Mouse (Mus musculus): ENCODE measurements around the gene Atg9b. TPM values are rescaled to one million over a fixed set of nuclear protein-coding genes. Genes with fewer than 3 reads are reported as not detected.

Atg9b gene
- polyA plus RNA-seq, 1 experiment from 2014 or later: 0.93 TPM

DNA sequence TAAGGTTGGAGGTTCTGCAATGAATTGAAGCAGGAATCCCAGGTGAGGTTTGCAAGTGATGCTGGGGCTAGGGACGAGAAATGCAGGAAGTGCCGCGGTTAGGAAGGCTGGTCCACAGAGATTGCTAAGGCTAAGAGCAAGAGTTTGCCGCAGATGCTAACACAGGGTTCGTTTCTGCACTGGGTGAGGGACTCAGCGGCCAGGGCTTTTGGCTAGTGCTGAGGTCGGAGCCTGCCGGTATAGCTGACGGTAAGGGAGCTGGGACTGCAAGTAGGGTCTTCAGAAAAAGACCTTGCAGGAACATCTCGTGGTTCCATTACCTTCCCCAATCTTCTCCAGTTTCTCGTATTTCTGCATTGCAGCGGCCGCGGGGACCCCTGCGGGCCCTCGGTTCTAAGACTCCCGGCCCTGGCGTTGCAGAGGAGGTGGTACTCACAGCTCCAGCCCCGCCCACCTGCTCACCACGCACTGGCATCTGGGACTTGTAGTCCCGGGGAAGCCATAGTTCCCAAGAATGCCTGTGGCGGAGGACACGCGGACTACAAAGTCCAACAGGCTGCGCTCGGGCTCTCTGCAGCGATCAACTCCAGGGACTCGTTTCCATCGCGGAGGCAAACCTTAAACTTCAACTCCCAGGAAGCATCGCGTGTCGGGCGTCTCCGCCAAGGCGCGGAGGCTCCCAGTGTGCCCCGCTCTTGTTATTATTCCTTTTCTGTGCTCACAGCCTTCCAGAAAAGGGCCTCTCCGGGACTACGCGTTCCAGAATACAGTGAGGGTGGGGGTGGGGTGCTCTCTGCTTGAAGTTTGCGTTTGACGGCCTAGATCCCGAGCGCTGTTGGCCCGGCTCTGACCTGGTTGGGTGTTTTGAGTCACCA lies 31.4 kb upstream of the Atg9b start, which contains the start of the genes Cdk5 and Slc4a2:
Gene Cdk5 (minus strand): TSS at position 402 of the 875 bp plus-strand sequence.
Gene Slc4a2 (plus strand): TSS at position 709 of the 875 bp plus-strand sequence.
- ATAC-seq: peak; percentile 93
- H3K4me2 ChIP-seq: peak within 1 kb of the TSS; percentile 95
- H3K4me3 ChIP-seq: peak within 1 kb of the TSS; percentile 74
- H3K36me3 ChIP-seq: peaks cover 13% of the 10 kb centered on the region
- H3K9me3 ChIP-seq (replicated peaks): no peaks in the 10 kb centered on the region
- H3K27me3 ChIP-seq (replicated peaks): no peaks in the 10 kb centered on the region; the same call in 1 of the 2 replicates
- under 1% methylated on average over 46 of the region's 46 CpGs for WGBS (ENCODE audit: insufficient replicate concordance)
- H3K9ac ChIP-seq: peak within 1 kb of the TSS; percentile 89
- H3K4me1 ChIP-seq: peaks cover 55% of the 10 kb centered on the region
- peak within 1 kb of the TSS; percentile 95 for H3K27ac ChIP-seq

- Histone ChIP-seq H3K9me3 (replicated peaks) (no peaks in the 10 kb centered on the region), H3K4me2 (no peak overlapping the region), H3K4me1 (peaks cover 36% of the 10 kb centered on the region), H3K27me3 (replicated peaks) (peaks cover 13% of the 10 kb centered on the region), H3K27ac (no peak overlapping the region), H3K9ac (no peak overlapping the region), H3K4me3 (no peak overlapping the region), H3K36me3 (peaks cover 13% of the 10 kb centered on the region)
- WGBS (ENCODE audit: insufficient replicate concordance): 90% methylated on average over 9 of the region's 9 CpGs
- ATAC-seq: no peak
Observed at GRCm38 (mm10) chr5:24420381-24420780, 28.4 kb upstream of the Atg9b start.

DNA sequence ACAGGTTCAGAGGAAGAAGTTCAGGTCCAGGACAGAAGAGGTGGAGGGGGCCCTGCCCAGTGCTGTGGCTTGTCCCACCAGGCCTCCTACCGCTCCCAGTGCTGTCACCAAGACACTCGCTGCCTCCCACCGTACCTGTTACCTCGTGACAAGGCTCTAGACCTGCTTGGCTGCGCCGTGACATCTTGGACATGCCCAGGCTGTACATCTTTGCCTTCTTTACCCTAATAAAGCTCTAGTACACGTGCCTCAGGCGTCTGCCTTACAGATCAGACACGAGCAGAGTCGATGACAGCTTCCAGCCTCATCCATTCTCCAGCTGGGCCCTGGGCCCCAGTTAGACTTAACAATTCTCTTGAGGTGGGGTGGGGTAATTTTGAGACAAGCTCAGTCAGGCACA lies 25.6 kb upstream of the Atg9b start:
- Histone ChIP-seq H3K4me2 (no peak overlapping the region), H3K27me3 (replicated peaks) (peaks cover 41% of the 10 kb centered on the region), H3K4me3 (no peak overlapping the region), H3K9me3 (replicated peaks) (no peaks in the 10 kb centered on the region), H3K4me1 (peaks cover 14% of the 10 kb centered on the region), H3K36me3 (peaks cover 13% of the 10 kb centered on the region), H3K27ac (no peak overlapping the region), H3K9ac (no peak overlapping the region)
- 79% methylated on average over 10 of the region's 10 CpGs for WGBS (ENCODE audit: insufficient replicate concordance)
- ATAC-seq: no peak

DNA sequence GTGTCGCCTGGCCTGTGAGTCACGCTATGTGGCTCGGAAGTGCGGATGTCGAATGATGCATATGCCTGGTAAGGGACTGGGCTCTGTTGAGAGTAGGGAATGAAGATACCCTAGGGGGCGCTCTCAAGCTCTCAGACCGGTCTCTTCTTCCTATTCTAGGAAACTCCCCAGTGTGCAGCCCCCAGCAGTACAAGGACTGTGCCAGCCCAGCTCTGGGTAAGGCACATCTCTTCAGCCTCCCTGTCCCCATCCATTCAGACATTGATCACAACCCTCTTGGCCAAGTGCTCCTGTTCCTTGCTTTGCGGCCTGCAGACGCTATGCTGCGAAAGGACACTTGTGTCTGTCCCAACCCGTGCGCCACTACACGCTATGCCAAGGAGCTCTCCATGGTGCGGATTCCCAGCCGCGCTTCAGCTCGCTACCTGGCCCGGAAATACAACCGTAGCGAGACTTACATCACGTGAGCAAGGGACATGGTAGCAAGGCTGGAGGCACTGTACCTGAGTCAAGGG lies 24.3 kb upstream of the Atg9b start:
- Histone ChIP-seq H3K9me3 (replicated peaks) (no peaks in the 10 kb centered on the region), H3K4me1 (peaks cover 10% of the 10 kb centered on the region; the same call in 1 of the 2 replicates), H3K4me2 (peak overlapping the region; percentile 31; the same call in 1 of the 2 replicates), H3K27ac (no peak overlapping the region), H3K4me3 (no peak overlapping the region), H3K27me3 (replicated peaks) (peaks cover 42% of the 10 kb centered on the region), H3K9ac (no peak overlapping the region), H3K36me3 (peaks cover 13% of the 10 kb centered on the region)
- peak; percentile 63 for ATAC-seq
- 7% methylated on average over 21 of the region's 21 CpGs for WGBS (ENCODE audit: insufficient replicate concordance)

- no peak for ATAC-seq
- no peak overlapping the region for H3K4me2 ChIP-seq
Observed at GRCm38 (mm10) chr5:24413938-24414337, 22.0 kb upstream of the Atg9b start.

DNA sequence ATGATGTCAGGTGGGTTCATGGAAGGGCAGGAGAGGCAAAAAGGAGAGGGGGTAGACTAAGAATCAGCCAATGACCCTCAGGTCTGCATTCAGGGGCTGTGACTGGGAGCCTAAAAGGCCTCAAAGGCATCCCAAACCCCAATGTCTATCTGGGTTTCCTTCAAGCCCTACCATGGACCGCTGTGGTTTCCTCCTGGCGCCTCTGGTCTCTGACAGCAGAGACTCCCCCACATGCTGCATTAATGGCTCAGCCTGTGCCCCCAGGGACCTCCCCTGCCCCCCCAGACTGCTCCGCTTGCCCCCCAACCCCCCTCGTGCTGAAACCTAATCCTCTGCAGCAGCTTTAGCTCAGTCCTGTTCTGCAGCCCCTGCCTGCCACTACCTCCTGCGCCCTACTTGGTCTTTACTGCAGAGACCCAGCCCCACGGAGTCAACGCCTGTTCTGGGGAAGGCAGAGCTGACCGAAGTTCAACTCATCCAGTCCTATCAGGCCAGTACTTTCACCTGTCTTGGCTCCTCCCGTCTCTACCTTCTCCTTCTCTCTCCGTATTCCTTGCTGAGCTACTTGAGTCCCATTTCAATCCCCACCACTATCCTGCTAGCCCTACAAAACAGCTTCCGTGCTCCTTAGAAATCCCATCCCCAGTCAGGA lies 21.2 kb upstream of the Atg9b start, which contains the start of gene Asic3:
Gene Asic3 (plus strand): TSS at position 351 of the 652 bp plus-strand sequence.
- Histone ChIP-seq H3K4me2 (no peak within 1 kb of the TSS), H3K27me3 (replicated peaks) (peaks cover 42% of the 10 kb centered on the region), H3K27ac (no peak within 1 kb of the TSS), H3K9me3 (replicated peaks) (no peaks in the 10 kb centered on the region), H3K36me3 (peaks cover 9% of the 10 kb centered on the region; the same call in 1 of the 2 replicates), H3K4me3 (no peak within 1 kb of the TSS), H3K9ac (no peak within 1 kb of the TSS), H3K4me1 (peaks cover 10% of the 10 kb centered on the region; the same call in 1 of the 2 replicates)
- no peak for ATAC-seq
- WGBS (ENCODE audit: insufficient replicate concordance): 36% methylated on average over 11 of the region's 11 CpGs

More at GRCm38 (mm10) chr5:24413938-24414337, 22.0 kb upstream of the Atg9b start:
- WGBS (ENCODE audit: insufficient replicate concordance): 73% methylated on average over 13 of the region's 13 CpGs
- Histone ChIP-seq H3K4me1 (peaks cover 10% of the 10 kb centered on the region; the same call in 1 of the 2 replicates), H3K9ac (no peak overlapping the region), H3K36me3 (peaks cover 5% of the 10 kb centered on the region; the same call in 1 of the 2 replicates), H3K27me3 (replicated peaks) (peaks cover 42% of the 10 kb centered on the region), H3K27ac (no peak overlapping the region), H3K4me3 (no peak overlapping the region), H3K9me3 (replicated peaks) (no peaks in the 10 kb centered on the region)

DNA sequence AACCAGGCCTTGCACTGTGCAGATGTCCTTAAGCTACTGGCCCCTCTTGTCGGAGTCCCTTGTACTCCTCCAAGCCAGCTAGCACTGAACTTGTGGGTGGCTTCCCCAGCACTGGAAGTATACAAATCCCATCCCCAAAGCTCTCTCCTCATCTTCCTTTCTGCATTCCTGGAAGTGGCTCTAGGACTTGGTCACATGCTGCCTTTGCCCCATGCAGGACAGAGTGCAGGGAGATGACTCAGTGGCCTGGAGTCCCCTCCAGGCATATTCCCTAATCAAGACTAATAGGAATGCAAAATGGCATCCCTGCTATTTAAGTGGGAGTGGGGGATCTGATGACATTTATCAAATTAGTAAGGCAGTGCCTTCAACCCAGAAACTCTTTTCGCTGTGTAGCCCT lies 20.1 kb upstream of the Atg9b start:
- Histone ChIP-seq H3K36me3 (peaks cover 19% of the 10 kb centered on the region; the same call in 1 of the 2 replicates), H3K9ac (no peak overlapping the region), H3K27ac (no peak overlapping the region), H3K4me3 (no peak overlapping the region), H3K9me3 (replicated peaks) (no peaks in the 10 kb centered on the region), H3K4me2 (no peak overlapping the region), H3K27me3 (replicated peaks) (peaks cover 42% of the 10 kb centered on the region), H3K4me1 (peaks cover 10% of the 10 kb centered on the region; the same call in 1 of the 2 replicates)
- no peak for ATAC-seq
- WGBS (ENCODE audit: insufficient replicate concordance): 67% methylated on average over 2 of the region's 2 CpGs

DNA sequence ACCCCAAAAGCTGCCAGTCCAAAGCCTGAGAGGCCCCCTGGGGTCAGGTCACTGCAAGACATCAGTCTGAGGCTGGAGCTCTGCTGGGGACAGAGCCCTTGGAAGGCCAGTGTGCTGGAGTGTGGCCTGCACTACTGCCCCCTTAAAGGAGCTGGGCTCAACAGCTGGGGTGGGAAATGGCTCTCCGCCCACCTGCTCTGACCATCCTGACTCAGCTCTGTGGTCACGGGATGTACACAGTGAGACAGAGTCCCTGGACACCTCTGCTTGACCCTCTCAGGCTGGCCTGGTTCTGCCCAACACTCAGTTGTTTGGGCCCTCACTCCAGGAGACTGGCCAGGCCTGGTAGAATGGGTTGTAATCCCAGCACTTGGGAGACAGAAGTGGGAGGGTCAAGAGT lies 17.5 kb upstream of the Atg9b start:
- 65% methylated on average over 2 of the region's 2 CpGs for WGBS (ENCODE audit: insufficient replicate concordance)
- Histone ChIP-seq H3K9me3 (replicated peaks) (no peaks in the 10 kb centered on the region), H3K27me3 (replicated peaks) (peaks cover 20% of the 10 kb centered on the region), H3K27ac (no peak overlapping the region), H3K4me1 (peaks cover 14% of the 10 kb centered on the region), H3K9ac (no peak overlapping the region), H3K4me3 (no peak overlapping the region), H3K36me3 (peaks cover 37% of the 10 kb centered on the region), H3K4me2 (no peak overlapping the region)
- no peak for ATAC-seq

DNA sequence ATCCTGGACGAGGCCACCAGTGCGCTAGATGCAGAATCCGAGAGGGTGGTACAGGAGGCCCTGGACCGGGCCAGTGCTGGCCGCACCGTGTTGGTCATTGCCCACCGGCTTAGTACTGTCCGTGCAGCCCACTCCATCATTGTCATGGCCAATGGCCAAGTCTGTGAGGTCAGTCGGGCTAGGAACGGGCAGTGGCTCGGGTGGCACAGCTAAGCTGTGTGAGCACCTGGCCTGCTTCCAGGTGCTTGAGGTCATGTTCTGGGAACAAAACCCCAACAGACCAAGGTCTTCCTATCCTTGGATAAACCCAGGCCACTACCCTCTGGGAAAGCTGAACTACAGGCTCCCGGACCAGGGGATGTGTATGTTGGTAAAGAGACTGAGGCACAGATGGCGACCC lies 16.7 kb upstream of the Atg9b start:
- Histone ChIP-seq H3K27me3 (replicated peaks) (peaks cover 12% of the 10 kb centered on the region), H3K36me3 (peaks cover 37% of the 10 kb centered on the region), H3K9me3 (replicated peaks) (no peaks in the 10 kb centered on the region), H3K9ac (no peak overlapping the region), H3K4me1 (peaks cover 21% of the 10 kb centered on the region), H3K4me2 (no peak overlapping the region), H3K4me3 (no peak overlapping the region), H3K27ac (no peak overlapping the region)
- WGBS (ENCODE audit: insufficient replicate concordance): 82% methylated on average over 13 of the region's 13 CpGs
- ATAC-seq: no peak

DNA sequence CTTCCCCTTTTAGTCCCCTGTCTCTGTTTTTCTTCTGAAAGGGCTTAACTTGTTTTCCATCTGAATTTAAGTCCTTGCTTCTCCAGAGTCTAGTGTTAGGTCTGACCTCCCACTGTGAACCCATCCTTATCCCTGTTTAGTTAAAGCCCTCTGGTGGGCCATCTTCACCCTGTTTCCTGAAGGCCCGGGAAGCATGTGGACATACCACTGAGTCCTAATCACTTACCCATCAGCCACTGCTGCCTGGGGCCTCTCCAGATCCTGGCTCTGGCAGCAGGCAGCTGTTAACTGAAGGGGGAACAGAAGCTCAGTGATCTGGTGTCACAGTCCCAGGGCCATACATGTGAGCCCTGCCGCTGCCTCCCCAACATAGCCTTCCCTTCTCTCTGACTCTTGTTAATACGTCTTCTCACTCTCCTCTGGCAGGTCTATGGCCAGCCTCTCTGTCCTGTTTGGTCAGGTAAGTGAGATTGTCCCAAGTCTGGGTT lies 13.5 kb upstream of the Atg9b start:
- whole genome bisulfite sequencing (ENCODE audit: insufficient replicate concordance): 62% methylated on average over 3 of the region's 3 CpGs
- no peaks in the 10 kb centered on the region for H3K9me3 ChIP-seq (replicated peaks)
- H3K4me1 ChIP-seq: peaks cover 21% of the 10 kb centered on the region
- H3K4me3 ChIP-seq: no peak overlapping the region
- H3K36me3 ChIP-seq: peaks cover 70% of the 10 kb centered on the region
- ATAC-seq: no peak
- H3K9ac ChIP-seq: no peak overlapping the region
- no peaks in the 10 kb centered on the region for H3K27me3 ChIP-seq (replicated peaks)
- no peak overlapping the region for H3K4me2 ChIP-seq
- H3K27ac ChIP-seq: 0 out of 2 replicates have a peak overlapping the region, but pooled peaks have one; percentile 3

DNA sequence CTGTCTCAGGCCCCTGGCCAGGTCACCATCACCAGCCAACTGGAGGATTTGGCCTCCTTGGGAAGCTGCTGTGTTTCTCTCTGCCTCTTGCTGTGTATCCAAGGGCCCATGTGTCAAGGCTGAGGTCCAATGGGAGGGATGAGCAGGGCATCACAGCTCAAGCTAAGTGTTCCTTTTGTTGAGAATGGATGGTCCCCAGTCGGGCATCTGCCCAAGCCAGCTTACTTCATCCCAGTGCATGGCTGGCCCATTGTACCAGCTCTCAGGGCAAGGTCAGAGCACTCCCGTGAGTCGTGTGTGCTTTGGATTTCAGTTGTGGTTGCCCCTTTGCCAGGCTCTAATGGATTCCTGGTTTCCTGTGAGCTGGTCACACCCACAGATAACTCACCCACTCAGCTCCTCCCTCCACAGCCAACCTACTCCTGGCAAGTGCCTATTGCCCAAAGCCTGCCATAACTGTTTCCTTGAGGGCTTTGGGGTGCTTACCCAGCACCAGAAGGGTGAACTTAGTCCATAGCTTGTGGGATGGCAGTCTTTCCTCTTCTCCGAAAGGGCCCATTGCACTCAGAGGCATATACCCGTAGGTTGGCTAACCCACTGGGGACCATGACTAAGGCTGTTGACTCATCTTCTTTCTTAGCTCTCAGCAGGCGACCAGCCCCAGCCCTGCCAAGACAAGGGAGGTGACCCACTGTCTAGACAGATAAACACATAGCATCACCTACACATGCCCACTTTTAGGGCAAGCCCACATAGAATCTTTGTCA lies 12.8 kb upstream of the Atg9b start:
- Histone ChIP-seq H3K9me3 (replicated peaks) (no peaks in the 10 kb centered on the region), H3K36me3 (peaks cover 75% of the 10 kb centered on the region), H3K9ac (no peak overlapping the region), H3K27me3 (replicated peaks) (no peaks in the 10 kb centered on the region), H3K27ac (0 out of 2 replicates have a peak overlapping the region, but pooled peaks have one; percentile 3), H3K4me2 (no peak overlapping the region), H3K4me1 (peaks cover 21% of the 10 kb centered on the region), H3K4me3 (no peak overlapping the region)
- ATAC-seq: no peak
- 55% methylated on average over 6 of the region's 6 CpGs for WGBS (ENCODE audit: insufficient replicate concordance)

Data from liver, embryonic 12.5 days (tissue).